Mouse (Mus musculus) ES-Bruce4 (cell line): ENCODE data around the gene Gsdma3. TPM values are rescaled to one million over a fixed set of nuclear protein-coding genes. Genes with fewer than 3 reads are reported as not detected.

Experiments
- H3K27ac ChIP-seq: 2 replicates; pipeline ENCODE4 v1.5.1; 2012; ENCODE audit warnings: low read length, inconsistent platforms; ENCODE audit not compliant: insufficient read depth
- H3K27me3 ChIP-seq: 2 replicates; pipeline ENCODE4 v1.6.1; 2012; ENCODE audit warnings: mild to moderate bottlenecking, low read length, inconsistent platforms; ENCODE audit not compliant: control insufficient read depth, poor library complexity, insufficient read depth, severe bottlenecking
- H3K36me3 ChIP-seq: 2 replicates; pipeline ENCODE4 v1.6.1; 2012; ENCODE audit warnings: inconsistent platforms, mild to moderate bottlenecking, low read length, moderate library complexity; ENCODE audit not compliant: control insufficient read depth, poor library complexity, insufficient read depth, severe bottlenecking
- H3K4me1 ChIP-seq: one replicate; pipeline ENCODE4 v1.8.1; 2011; ENCODE audit warnings: low read length; ENCODE audit not compliant: control insufficient read depth, insufficient read depth
- H3K4me3 ChIP-seq: 2 replicates; pipeline ENCODE4 v1.5.1; 2011; ENCODE audit warnings: low read depth, mild to moderate bottlenecking, low read length
- H3K9ac ChIP-seq: 2 replicates; pipeline ENCODE4 v1.6.1; 2012; ENCODE audit warnings: low read depth, mild to moderate bottlenecking, inconsistent platforms; ENCODE audit not compliant: poor library complexity, severe bottlenecking
- H3K9me3 ChIP-seq: replicated peaks from 2 replicates; pipeline ENCODE4 v1.6.1; 2012; ENCODE audit warnings: mild to moderate bottlenecking, low read length, inconsistent platforms; ENCODE audit not compliant: control insufficient read depth, poor library complexity, insufficient read depth, severe bottlenecking
- CTCF ChIP-seq: IDR thresholded peaks from one replicate; pipeline ENCODE4 v1.8.1; 2011; ENCODE audit warnings: low read depth, low read length
- EP300 ChIP-seq: IDR thresholded peaks from 2 replicates; pipeline ENCODE4 v1.6.1; 2011; ENCODE audit warnings: low read depth, low read length; ENCODE audit not compliant: insufficient read depth
- POLR2A ChIP-seq: IDR thresholded peaks from one replicate; pipeline ENCODE4 v1.8.1; 2011; ENCODE audit warnings: low read length; ENCODE audit not compliant: insufficient read depth
- polyA plus RNA-seq: library from polyadenylated mRNA; stranded (reverse); fragments of >200 nt; gene quantifications from 2 replicates; pipeline ENCODE4 v1.2.4, GENCODE M21; 2011; ENCODE audit warnings: low read depth; ENCODE audit not compliant: missing spikeins, insufficient read depth, insufficient read length

Gsdma3 gene
- polyA plus RNA-seq, 1 experiment = not detected

- H3K4me3 ChIP-seq = no peak overlapping the region
- no peak overlapping the region for H3K9ac ChIP-seq
- H3K9me3 ChIP-seq = no peaks in the 10 kb centered on the region
- peaks cover 9% of the 10 kb centered on the region for H3K36me3 ChIP-seq
- no peaks in the 10 kb centered on the region for H3K27me3 ChIP-seq
- peaks cover 8% of the 10 kb centered on the region for H3K4me1 ChIP-seq
- H3K27ac ChIP-seq = no peak overlapping the region
- TF ChIP-seq CTCF = no peak
These were observed 43.5 kb upstream of the Gsdma3 start for GRCm38 (mm10) chr11:98582551-98583264.

GRCm38 (mm10) chr11:98583265-98583552 lies 43.0 kb upstream of the Gsdma3 start:
- no peaks in the 10 kb centered on the region for H3K27me3 ChIP-seq
- TF ChIP-seq POLR2A (no peak), EP300 (no peak), CTCF (no peak)
- H3K9ac ChIP-seq = no peak overlapping the region
- H3K9me3 ChIP-seq = no peaks in the 10 kb centered on the region
- H3K4me3 ChIP-seq = no peak overlapping the region
- H3K36me3 ChIP-seq = peaks cover 9% of the 10 kb centered on the region
- H3K4me1 ChIP-seq = peaks cover 8% of the 10 kb centered on the region
- H3K27ac ChIP-seq = no peak overlapping the region

- H3K27ac ChIP-seq = no peak overlapping the region
- no peak overlapping the region for H3K4me3 ChIP-seq
- no peaks in the 10 kb centered on the region for H3K9me3 ChIP-seq
- TF ChIP-seq EP300 (no peak), CTCF (peak; percentile 38), POLR2A (no peak)
- H3K27me3 ChIP-seq = no peaks in the 10 kb centered on the region
- peaks cover 9% of the 10 kb centered on the region for H3K36me3 ChIP-seq
- H3K9ac ChIP-seq = no peak overlapping the region
- peaks cover 8% of the 10 kb centered on the region for H3K4me1 ChIP-seq
These were observed 42.6 kb upstream of the Gsdma3 start for GRCm38 (mm10) chr11:98583571-98583970.

- H3K27me3 ChIP-seq = no peaks in the 10 kb centered on the region
- no peak overlapping the region for H3K4me3 ChIP-seq
- no peak overlapping the region for H3K27ac ChIP-seq
- no peaks in the 10 kb centered on the region for H3K9me3 ChIP-seq
- no peak overlapping the region for H3K9ac ChIP-seq
- TF ChIP-seq CTCF (no peak), EP300 (no peak), POLR2A (no peak)
- H3K36me3 ChIP-seq = peaks cover 9% of the 10 kb centered on the region
- peaks cover 8% of the 10 kb centered on the region for H3K4me1 ChIP-seq
These were observed 42.0 kb upstream of the Gsdma3 start for GRCm38 (mm10) chr11:98584146-98584545.

- H3K9ac ChIP-seq = no peak overlapping the region
- no peaks in the 10 kb centered on the region for H3K27me3 ChIP-seq
- peaks cover 8% of the 10 kb centered on the region for H3K4me1 ChIP-seq
- no peaks in the 10 kb centered on the region for H3K9me3 ChIP-seq
- TF ChIP-seq POLR2A = no peak
- TF ChIP-seq EP300 = no peak
- TF ChIP-seq CTCF = no peak
- no peak overlapping the region for H3K27ac ChIP-seq
- H3K36me3 ChIP-seq = peaks cover 9% of the 10 kb centered on the region
- no peak overlapping the region for H3K4me3 ChIP-seq
These were observed 41.5 kb upstream of the Gsdma3 start for GRCm38 (mm10) chr11:98584629-98585177.

- H3K9me3 ChIP-seq = no peaks in the 10 kb centered on the region
- H3K4me3 ChIP-seq = peak overlapping the region; percentile 75
- H3K27me3 ChIP-seq = no peaks in the 10 kb centered on the region
- peak overlapping the region; percentile 75 for H3K9ac ChIP-seq
- no peak for TF ChIP-seq EP300
- TF ChIP-seq CTCF = no peak
- no peak for TF ChIP-seq POLR2A
- no peaks in the 10 kb centered on the region for H3K4me1 ChIP-seq
- H3K27ac ChIP-seq = no peak overlapping the region
- peaks cover 9% of the 10 kb centered on the region for H3K36me3 ChIP-seq
These were observed 39.9 kb upstream of the Gsdma3 start for GRCm38 (mm10) chr11:98586087-98586891.
